Mouse (Mus musculus): ENCODE measurements at regions not wholly inside any gene's neighbourhood (a gene's known extent, or its start where the extent isn't known, plus 50 kb on each side); places are given as distances from the start of the nearest gene placed in this dataset.
A peak's percentile ranks its signal among the peaks of the same experiment; 100 is the strongest.
"Not testable (repeated sequence)": the region's sequence is repeated elsewhere in the genome, so short reads cannot be mapped to it uniquely, and the experiment has no call there.

GRCm38 (mm10) chr8:28367361-28367760 is 919.9 kb downstream of the Poteg start:
- no peak for ATAC-seq (ENCODE audit: insufficient number of reproducible peaks, low FRiP score, low TSS enrichment)

- no peak for ATAC-seq (ENCODE audit: insufficient number of reproducible peaks, low FRiP score, low TSS enrichment)
Observed at GRCm38 (mm10) chr8:28371752-28372151, 924.3 kb downstream of the Poteg start.

GRCm38 (mm10) chr8:28400141-28400540 is 952.7 kb downstream of the Poteg start:
- ATAC-seq (ENCODE audit: insufficient number of reproducible peaks, low FRiP score, low TSS enrichment): no peak

- no peak for ATAC-seq (ENCODE audit: insufficient number of reproducible peaks, low FRiP score, low TSS enrichment)
Observed at GRCm38 (mm10) chr8:28427544-28428135, 980.2 kb downstream of the Poteg start.

- no peak for ATAC-seq (ENCODE audit: insufficient number of reproducible peaks, low FRiP score, low TSS enrichment)
Observed at GRCm38 (mm10) chr8:28473190-28473589, 1025.7 kb downstream of the Poteg start.

GRCm38 (mm10) chr8:28487913-28488312 is 1040.4 kb downstream of the Poteg start:
- no peak for ATAC-seq (ENCODE audit: insufficient number of reproducible peaks, low FRiP score, low TSS enrichment)

- ATAC-seq (ENCODE audit: insufficient number of reproducible peaks, low FRiP score, low TSS enrichment): peak; percentile 58
Observed at GRCm38 (mm10) chr8:28503488-28504319, 1056.2 kb downstream of the Poteg start.

GRCm38 (mm10) chr8:28523506-28523905 is 1076.0 kb downstream of the Poteg start:
- not testable (repeated sequence) for ATAC-seq (ENCODE audit: insufficient number of reproducible peaks, low FRiP score, low TSS enrichment)

- ATAC-seq (ENCODE audit: insufficient number of reproducible peaks, low FRiP score, low TSS enrichment): no peak
Observed at GRCm38 (mm10) chr8:28547236-28547635, 1099.8 kb downstream of the Poteg start.

GRCm38 (mm10) chr8:28559881-28560280 is 1112.4 kb downstream of the Poteg start:
- ATAC-seq (ENCODE audit: insufficient number of reproducible peaks, low FRiP score, low TSS enrichment): no peak

GRCm38 (mm10) chr8:28579250-28579651 is 1131.8 kb downstream of the Poteg start:
- ATAC-seq (ENCODE audit: insufficient number of reproducible peaks, low FRiP score, low TSS enrichment): no peak

- ATAC-seq (ENCODE audit: insufficient number of reproducible peaks, low FRiP score, low TSS enrichment): no peak
Observed at GRCm38 (mm10) chr8:28580821-28581220, 1133.4 kb downstream of the Poteg start.

- no peak for ATAC-seq (ENCODE audit: insufficient number of reproducible peaks, low FRiP score, low TSS enrichment)
Observed at GRCm38 (mm10) chr8:28589999-28590398, 1142.5 kb downstream of the Poteg start.

GRCm38 (mm10) chr8:28593238-28593637 is 1145.8 kb downstream of the Poteg start:
- no peak for ATAC-seq (ENCODE audit: insufficient number of reproducible peaks, low FRiP score, low TSS enrichment)

GRCm38 (mm10) chr8:28594191-28594590 is 1146.7 kb downstream of the Poteg start:
- no peak for ATAC-seq (ENCODE audit: insufficient number of reproducible peaks, low FRiP score, low TSS enrichment)

- ATAC-seq (ENCODE audit: insufficient number of reproducible peaks, low FRiP score, low TSS enrichment): no peak
Observed at GRCm38 (mm10) chr8:28594606-28595005, 1147.1 kb downstream of the Poteg start.

GRCm38 (mm10) chr8:28595880-28596279 is 1148.4 kb downstream of the Poteg start:
- ATAC-seq (ENCODE audit: insufficient number of reproducible peaks, low FRiP score, low TSS enrichment): no peak

Data from cerebellum, adult (tissue).